Mouse (Mus musculus): Measurements from ENCODE around the gene Ptprd. TPM values are rescaled to one million over a fixed set of nuclear protein-coding genes. Genes with fewer than 3 reads are reported as not detected.

The Ptprd gene
- polyA plus RNA-seq (2012; rRNA removed), result 48.6 and 49.7 TPM in 2 replicates
- polyA plus RNA-seq (2014; fragmentation: Nextera tagmentation; extraction: Ambion mirVana), result 50.4 and 54.6 TPM in 2 replicates

- H3K27ac ChIP-seq (replicated peaks; ENCODE audit: low read depth, low read length), result no peak within 1 kb of the TSS
- H3K4me1 ChIP-seq (ENCODE audit: control insufficient read depth, insufficient read depth, low read length), result no peaks in the 10 kb centered on the region
- H3K9ac ChIP-seq (ENCODE audit: low read depth, low read length, severe bottlenecking), result peak within 1 kb of the TSS; percentile 40
- H3K9me3 ChIP-seq (ENCODE audit: control insufficient read depth, low read length), result no peaks in the 10 kb centered on the region
- H3K4me2 ChIP-seq (replicated peaks; ENCODE audit: low read depth, low read length, severe bottlenecking), result peak within 1 kb of the TSS; percentile 80
- no peaks in the 10 kb centered on the region for H3K36me3 ChIP-seq (ENCODE audit: control insufficient read depth, insufficient read depth, low read length)
- peak within 1 kb of the TSS; percentile 44 for H3K4me3 ChIP-seq (replicated peaks; ENCODE audit: low read length)
- H3K27me3 ChIP-seq (ENCODE audit: control insufficient read depth, insufficient read depth, low read length), result peaks cover 25% of the 10 kb centered on the region
- WGBS, result under 1% methylated on average over 46 of the region's 86 CpGs
- DNase-seq (ENCODE audit: low spot score) (peak; percentile 21), ATAC-seq (ENCODE audit: low FRiP score, low read depth) (peak; percentile 74)
- TF ChIP-seq POLR2A (IDR thresholded peaks at IDR 0.05; ENCODE audit: borderline replicate concordance, extremely low read depth, insufficient read depth, insufficient read length), result no peak
Observed at GRCm38 (mm10) chr4:78211529-78212494, at the start of gene Ptprd. TSS of gene Ptprd (minus strand) at chr4:78211961.

GRCm38 (mm10) chr4:78235820-78236219 is 24.1 kb upstream of the Ptprd start:
- 72% methylated on average over 2 of the region's 2 CpGs for WGBS
- Histone ChIP-seq H3K4me2 (replicated peaks; ENCODE audit: low read depth, low read length, severe bottlenecking) (no peak overlapping the region), H3K36me3 (ENCODE audit: control insufficient read depth, insufficient read depth, low read length) (no peaks in the 10 kb centered on the region), H3K27me3 (ENCODE audit: control insufficient read depth, insufficient read depth, low read length) (no peaks in the 10 kb centered on the region), H3K9me3 (ENCODE audit: control insufficient read depth, low read length) (no peaks in the 10 kb centered on the region), H3K9ac (ENCODE audit: low read depth, low read length, severe bottlenecking) (no peak overlapping the region), H3K4me1 (ENCODE audit: control insufficient read depth, insufficient read depth, low read length) (no peaks in the 10 kb centered on the region), H3K27ac (replicated peaks; ENCODE audit: low read depth, low read length) (no peak overlapping the region), H3K4me3 (replicated peaks; ENCODE audit: low read length) (no peak overlapping the region)
- no peak for TF ChIP-seq POLR2A (IDR thresholded peaks at IDR 0.05; ENCODE audit: borderline replicate concordance, extremely low read depth, insufficient read depth, insufficient read length)
- no peak for DNase-seq (ENCODE audit: low spot score)
- ATAC-seq (ENCODE audit: low FRiP score, low read depth), result no peak

GRCm38 (mm10) chr4:78235316-78235715 is 23.6 kb upstream of the Ptprd start:
- no peak overlapping the region for H3K9ac ChIP-seq (ENCODE audit: low read depth, low read length, severe bottlenecking)
- H3K4me2 ChIP-seq (replicated peaks; ENCODE audit: low read depth, low read length, severe bottlenecking), result no peak overlapping the region
- no peaks in the 10 kb centered on the region for H3K4me1 ChIP-seq (ENCODE audit: control insufficient read depth, insufficient read depth, low read length)
- no peaks in the 10 kb centered on the region for H3K27me3 ChIP-seq (ENCODE audit: control insufficient read depth, insufficient read depth, low read length)
- no peaks in the 10 kb centered on the region for H3K36me3 ChIP-seq (ENCODE audit: control insufficient read depth, insufficient read depth, low read length)
- no peak overlapping the region for H3K27ac ChIP-seq (replicated peaks; ENCODE audit: low read depth, low read length)
- no peak for DNase-seq (ENCODE audit: low spot score)
- 53% methylated on average over 2 of the region's 2 CpGs for WGBS
- no peak for ATAC-seq (ENCODE audit: low FRiP score, low read depth)
- no peaks in the 10 kb centered on the region for H3K9me3 ChIP-seq (ENCODE audit: control insufficient read depth, low read length)
- TF ChIP-seq POLR2A (IDR thresholded peaks at IDR 0.05; ENCODE audit: borderline replicate concordance, extremely low read depth, insufficient read depth, insufficient read length), result no peak
- H3K4me3 ChIP-seq (replicated peaks; ENCODE audit: low read length), result no peak overlapping the region

- no peak for ATAC-seq (ENCODE audit: low FRiP score, low read depth)
Observed at GRCm38 (mm10) chr4:78234681-78235080, 22.9 kb upstream of the Ptprd start.

GRCm38 (mm10) chr4:78213949-78214348 is 2.2 kb upstream of the Ptprd start:
- no peaks in the 10 kb centered on the region for H3K36me3 ChIP-seq (ENCODE audit: control insufficient read depth, insufficient read depth, low read length)
- no peak overlapping the region for H3K4me3 ChIP-seq (replicated peaks; ENCODE audit: low read length)
- H3K9me3 ChIP-seq (ENCODE audit: control insufficient read depth, low read length), result no peaks in the 10 kb centered on the region
- 71% methylated on average over 4 of the region's 4 CpGs for WGBS
- no peak overlapping the region for H3K9ac ChIP-seq (ENCODE audit: low read depth, low read length, severe bottlenecking)
- no peaks in the 10 kb centered on the region for H3K4me1 ChIP-seq (ENCODE audit: control insufficient read depth, insufficient read depth, low read length)
- H3K4me2 ChIP-seq (replicated peaks; ENCODE audit: low read depth, low read length, severe bottlenecking), result no peak overlapping the region
- H3K27ac ChIP-seq (replicated peaks; ENCODE audit: low read depth, low read length), result no peak overlapping the region
- peaks cover 25% of the 10 kb centered on the region for H3K27me3 ChIP-seq (ENCODE audit: control insufficient read depth, insufficient read depth, low read length)
- no peak for TF ChIP-seq POLR2A (IDR thresholded peaks at IDR 0.05; ENCODE audit: borderline replicate concordance, extremely low read depth, insufficient read depth, insufficient read length)
- DNase-seq (ENCODE audit: low spot score) (no peak), ATAC-seq (ENCODE audit: low FRiP score, low read depth) (no peak)

More at GRCm38 (mm10) chr4:78234681-78235080, 22.9 kb upstream of the Ptprd start:
- Histone ChIP-seq H3K9ac (ENCODE audit: low read depth, low read length, severe bottlenecking) (no peak overlapping the region), H3K27me3 (ENCODE audit: control insufficient read depth, insufficient read depth, low read length) (no peaks in the 10 kb centered on the region), H3K27ac (replicated peaks; ENCODE audit: low read depth, low read length) (no peak overlapping the region), H3K4me3 (replicated peaks; ENCODE audit: low read length) (no peak overlapping the region), H3K36me3 (ENCODE audit: control insufficient read depth, insufficient read depth, low read length) (no peaks in the 10 kb centered on the region), H3K4me2 (replicated peaks; ENCODE audit: low read depth, low read length, severe bottlenecking) (no peak overlapping the region), H3K4me1 (ENCODE audit: control insufficient read depth, insufficient read depth, low read length) (no peaks in the 10 kb centered on the region), H3K9me3 (ENCODE audit: control insufficient read depth, low read length) (no peaks in the 10 kb centered on the region)
- DNase-seq (ENCODE audit: low spot score), result no peak
- 82% methylated on average over 1 of the region's 1 CpGs for WGBS
- TF ChIP-seq POLR2A (IDR thresholded peaks at IDR 0.05; ENCODE audit: borderline replicate concordance, extremely low read depth, insufficient read depth, insufficient read length), result no peak
